Mouse (Mus musculus): ENCODE data around the gene Il10ra.

Gene Il10ra

DNA sequence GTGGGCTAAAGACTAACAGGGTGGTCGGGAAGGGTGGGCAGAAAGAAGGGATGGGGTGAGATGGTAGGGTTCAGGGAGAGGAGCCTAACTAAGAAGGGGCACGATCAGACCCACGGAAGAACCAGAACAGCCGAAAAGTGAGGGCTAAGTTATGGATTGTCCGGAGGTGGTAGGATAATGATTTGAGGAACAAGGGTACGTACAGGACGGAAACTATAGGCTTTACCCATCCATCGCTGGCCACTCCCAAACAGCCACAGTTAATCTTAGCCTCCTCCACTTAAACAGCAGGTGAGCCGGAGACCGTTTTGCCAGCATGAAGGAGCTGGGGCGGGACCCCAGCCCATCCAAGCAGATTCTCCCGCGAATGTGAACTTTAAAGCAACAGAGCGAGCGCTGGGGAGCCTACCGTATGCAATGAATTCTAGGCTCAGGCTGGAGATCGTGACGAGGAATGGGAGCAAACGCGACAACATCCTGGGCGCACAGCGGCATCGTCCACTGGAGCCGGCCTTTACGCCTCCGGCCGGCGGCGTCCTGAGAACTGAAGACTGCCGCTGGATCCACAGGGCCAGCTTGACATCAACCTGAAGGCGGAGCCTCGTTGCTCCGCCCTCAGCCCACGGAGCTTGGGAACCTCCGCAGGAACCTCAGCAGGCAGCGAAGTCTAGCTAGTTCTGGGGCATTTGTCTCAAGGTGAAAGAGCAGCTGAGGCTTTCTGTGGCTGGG, at the start of gene Il10ra:
TSS of gene Il10ra (minus strand) at position 553 of the 729 bp plus-strand sequence.
- DNase-seq (ENCODE audit: low spot score in 2 of 2) = peak; percentile 24 to 47

DNA sequence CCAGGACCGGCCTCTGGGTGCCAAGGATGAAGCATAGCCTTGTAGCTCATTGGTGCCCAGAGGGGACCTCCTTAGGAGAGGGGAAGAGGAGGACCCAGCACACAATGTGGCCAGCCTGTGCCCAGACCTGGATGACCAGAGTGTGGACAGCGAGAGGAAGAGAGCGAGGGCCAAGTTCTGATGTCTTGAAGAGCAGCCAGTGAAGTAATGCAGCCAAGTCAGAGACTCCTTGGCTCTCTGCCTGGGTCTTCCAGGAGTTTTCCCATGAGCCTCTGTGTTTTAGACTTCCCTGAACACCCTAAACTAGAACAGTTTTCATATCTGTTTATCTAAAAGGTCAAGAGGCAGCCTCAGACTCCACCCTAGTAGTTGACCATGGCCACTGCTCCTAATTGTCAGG, 48.7 kb upstream of the Il10ra start:
- DNase-seq (ENCODE audit: low spot score in 2 of 2) = peak in 1 of 2 experiments; percentile 61

DNA sequence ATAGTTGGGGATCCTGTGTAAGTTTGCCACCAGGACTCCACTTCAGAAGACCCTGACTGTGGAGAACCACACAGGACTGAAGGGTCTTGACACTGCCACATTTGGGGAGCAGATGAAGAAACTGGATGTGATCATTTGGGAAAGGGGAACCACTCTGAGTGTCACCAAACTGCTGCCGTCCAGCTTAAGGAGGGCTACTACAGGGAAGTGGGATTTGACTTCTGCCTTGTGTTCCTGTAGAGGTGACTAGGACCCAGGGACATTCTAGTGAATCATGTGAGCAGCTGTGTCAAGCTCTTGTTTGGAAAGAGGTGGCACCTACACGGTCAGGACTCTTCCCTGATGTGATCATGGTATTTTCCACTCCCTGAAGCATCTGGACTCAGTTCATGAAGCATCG, 45.0 kb upstream of the Il10ra start:
- DNase-seq (ENCODE audit: low spot score in 2 of 2) = no peak

DNA sequence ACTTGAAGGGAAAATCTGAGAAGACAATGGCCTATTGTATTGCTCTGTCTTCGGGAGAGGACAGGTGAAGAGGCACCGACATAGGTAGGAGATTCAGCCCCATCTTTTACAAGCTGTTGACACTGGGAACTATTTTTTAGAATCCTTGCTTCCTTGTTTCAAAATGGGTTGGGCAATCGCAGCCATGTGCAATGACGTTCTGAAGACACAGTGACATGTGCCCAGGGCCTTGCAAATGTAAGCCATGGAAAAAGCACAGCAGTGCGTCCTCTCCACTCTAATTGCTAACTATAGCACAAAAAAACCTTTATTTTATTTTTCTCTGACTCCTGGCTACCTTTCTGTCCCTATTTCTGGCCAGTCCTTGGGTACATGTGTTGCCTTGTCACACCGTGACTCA, 42.9 kb upstream of the Il10ra start:
- DNase-seq (ENCODE audit: low spot score in 2 of 2) = no peak

DNA sequence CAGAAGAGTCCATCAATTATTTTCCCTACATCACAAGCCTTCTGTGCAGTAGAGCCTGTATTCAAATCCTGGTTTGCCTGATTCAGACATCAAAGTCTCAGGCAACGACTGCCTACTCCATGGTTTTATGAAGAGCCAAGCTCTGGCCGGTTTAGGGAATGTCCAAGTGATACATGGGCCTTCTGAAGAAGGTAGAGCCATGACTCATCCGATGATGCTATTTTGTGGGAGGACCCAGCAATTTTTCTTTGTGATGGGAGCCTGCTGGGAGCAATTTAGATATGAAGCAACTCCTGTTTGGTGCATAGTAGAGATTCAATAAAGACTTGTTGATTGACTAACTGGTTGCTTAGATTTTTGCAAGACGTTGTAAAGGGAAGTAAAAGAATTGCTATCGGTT, 39.6 kb upstream of the Il10ra start:
- no peak for DNase-seq (ENCODE audit: low spot score in 2 of 2)

DNA sequence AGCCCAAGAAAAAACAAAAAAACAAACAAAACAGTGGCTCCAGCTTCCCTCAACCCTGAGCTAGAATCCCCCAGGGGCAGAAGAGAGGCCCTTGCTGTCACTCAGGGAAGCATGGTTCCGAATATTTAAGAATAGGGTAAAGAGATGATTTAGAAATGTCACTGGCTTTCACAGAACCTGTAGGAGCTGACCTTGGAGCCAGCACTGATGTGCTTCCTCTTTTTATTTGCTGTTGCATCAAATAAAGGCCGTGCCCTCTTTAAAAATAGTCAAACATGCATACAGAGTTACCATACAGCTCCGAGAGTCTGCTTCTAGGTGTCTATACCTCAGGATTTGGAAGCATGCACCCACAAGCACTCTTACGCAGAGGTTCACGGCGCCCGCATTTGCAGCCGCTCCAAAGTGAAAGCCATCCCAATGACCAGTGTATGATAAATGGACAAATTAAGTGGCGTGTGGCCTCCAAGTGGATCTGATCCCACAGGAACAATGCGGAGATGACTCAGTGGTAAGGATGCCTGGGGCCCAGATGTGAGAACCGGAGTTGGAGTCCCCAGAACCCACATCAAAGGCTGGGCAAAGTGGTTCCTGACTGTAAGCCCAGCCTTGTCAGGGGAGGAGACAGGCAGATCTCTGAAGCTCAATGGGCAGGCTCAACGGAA, 37.9 kb upstream of the Il10ra start:
- no peak for DNase-seq (ENCODE audit: low spot score in 2 of 2)

DNA sequence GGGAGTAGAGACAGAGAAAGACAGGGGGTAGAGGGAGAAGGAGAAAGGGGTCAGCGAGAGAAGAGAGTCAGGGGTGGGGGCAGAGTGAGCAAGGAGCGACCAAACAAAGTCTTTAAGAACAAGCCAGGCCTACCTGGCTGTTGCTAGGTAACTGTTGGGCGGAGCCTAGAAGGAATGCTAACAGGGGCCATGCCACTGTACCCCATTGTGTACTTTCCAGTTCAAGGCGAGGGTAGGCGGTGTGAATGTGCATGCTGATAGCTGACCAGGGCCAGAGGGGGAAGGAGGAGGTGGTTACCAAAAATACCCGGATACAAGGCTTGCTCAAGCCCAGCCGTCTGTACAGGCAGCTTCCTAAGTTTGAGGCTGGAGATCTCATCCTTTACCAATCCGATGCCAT, 32.8 kb upstream of the Il10ra start:
- no peak for DNase-seq (ENCODE audit: low spot score in 2 of 2)

DNA sequence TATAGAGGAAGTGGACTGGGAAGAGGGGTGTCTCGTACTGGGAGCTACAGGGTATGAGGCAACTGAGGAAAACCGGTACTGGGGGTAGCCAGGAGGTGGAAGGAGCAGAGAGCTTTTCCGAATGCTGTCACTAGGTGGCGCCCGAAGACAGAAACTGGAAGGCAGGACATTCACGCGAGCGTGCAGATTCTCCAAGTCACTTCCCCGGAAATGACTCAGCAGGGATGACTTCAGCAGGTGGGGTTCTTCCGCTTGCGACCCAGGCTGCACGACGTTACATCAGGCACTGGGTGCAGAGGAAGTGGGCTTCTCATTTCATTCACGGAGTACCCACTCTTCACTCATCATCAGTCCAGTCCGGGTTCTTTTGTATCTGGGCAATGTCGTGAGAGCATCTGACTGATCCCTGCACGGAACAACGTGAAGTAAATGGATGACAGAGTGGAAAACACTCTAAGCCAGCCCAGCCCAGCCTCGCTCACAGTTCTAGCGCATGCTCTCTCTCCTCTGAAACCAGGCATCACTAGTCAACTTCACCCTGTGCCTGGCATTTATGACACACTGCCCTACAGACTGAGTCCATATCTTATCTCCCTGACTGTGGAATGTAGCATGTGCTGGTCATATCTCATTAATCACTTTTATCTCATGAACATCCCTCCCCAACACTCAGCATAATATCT, 31.6 kb upstream of the Il10ra start:
- peak; percentile 90 to 93 for DNase-seq (ENCODE audit: low spot score in 2 of 2)

DNA sequence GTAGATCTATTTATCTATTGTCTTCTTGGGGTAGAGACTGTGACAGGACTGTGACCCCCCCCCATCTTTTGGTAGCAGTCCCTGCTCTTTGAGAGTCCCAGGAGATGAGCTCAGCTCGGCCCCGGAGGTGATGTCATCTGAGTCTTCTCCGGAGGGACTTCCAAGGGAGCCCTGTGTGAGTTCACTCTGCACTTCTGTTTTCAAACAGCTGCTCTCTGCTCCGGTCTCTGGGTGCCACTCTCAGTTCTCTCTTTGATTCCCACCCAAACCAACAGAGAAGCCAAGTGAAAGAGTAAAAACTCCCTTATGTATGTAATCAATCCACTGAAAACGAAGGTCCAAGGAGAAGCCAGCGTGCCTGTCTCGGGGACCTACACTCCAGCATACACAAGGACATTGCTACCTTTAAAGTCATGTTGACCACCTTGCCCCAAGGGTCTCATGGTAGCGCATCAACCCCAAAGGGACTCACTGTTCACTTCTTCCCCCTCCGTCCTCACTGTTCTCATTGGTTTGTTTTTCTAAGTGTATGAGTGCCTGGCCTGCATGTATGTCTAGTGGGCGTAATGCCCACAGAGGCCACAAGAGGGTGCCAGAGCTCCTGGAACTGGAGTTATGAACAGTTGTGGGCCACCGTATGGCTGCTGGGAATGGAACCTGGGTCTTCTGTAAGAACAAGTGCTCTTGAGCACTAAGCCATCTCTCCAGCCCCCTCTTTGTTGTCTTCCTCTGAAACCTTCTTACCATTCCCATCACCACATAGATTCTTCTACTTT, 30.5 kb upstream of the Il10ra start:
- DNase-seq (ENCODE audit: low spot score in 2 of 2) = no peak

DNA sequence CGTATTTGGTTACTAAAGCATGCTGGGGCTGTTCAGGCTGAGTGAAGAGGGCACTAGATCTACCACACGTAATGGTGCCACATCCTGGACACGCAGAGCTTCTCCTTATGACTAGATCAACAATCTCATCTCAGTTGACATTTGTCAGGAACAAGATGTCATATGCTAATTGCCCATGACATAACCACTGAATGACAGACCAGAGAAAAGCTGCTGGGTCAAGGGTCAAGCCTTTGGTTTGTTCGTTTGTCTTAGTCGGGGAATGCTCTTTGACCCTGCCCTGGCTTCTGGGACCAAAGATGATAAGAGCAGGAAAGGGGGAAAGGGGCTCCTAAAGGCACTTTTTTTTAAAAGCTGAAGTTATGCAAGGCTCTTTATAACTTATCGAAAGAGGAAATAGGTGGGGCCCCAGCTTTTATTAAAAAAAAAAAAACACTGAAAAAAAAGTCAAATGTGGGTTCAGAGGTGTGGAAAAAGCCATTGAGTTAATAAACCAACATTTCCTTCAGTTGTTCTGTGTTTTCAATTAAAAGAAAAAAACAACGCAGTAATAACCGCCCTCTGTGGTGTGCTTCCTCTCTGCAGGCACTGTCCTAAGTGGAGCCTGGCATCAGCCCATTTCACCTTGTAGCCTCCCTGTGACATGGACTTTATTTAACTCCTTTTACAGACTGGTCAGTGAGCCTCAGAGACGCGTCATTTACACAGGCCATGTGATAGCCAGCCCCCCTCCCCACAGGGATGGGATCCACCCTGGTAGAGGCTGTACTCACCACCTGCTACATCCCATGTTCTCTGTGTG, 25.5 kb upstream of the Il10ra start:
- no peak for DNase-seq (ENCODE audit: low spot score in 2 of 2)

DNA sequence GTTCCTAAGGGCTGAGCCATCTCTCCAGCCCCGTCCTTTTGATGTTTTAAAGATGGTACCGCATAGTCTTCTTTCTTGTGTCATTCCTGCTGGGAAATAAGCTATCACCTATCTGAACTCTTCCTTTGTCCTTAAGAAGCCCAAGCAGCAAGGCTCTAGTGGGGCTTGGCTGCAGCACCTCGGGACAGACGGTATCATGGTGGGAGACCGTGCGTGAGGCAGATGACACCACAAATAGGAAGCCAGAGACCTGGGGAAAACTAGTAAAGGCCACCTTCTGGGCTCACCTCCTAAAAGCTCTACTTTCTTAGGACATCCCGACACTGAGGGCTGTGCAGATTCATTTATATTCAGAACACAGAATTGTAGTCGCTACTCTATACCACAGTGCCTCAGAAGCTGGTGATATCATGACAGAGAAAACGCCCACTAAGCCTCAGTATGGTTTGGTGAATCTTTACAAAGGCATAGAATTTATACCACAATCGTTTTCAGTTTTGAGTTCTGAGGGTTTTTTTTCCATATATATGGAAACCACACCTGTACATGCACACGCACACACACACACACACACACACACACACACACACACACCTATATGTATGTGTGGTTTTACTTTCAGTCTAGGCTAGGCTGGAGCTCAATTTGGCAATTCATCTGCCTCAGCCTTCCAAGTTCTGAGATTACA, 22.7 kb upstream of the Il10ra start:
- DNase-seq (ENCODE audit: low spot score in 2 of 2) = no peak

DNA sequence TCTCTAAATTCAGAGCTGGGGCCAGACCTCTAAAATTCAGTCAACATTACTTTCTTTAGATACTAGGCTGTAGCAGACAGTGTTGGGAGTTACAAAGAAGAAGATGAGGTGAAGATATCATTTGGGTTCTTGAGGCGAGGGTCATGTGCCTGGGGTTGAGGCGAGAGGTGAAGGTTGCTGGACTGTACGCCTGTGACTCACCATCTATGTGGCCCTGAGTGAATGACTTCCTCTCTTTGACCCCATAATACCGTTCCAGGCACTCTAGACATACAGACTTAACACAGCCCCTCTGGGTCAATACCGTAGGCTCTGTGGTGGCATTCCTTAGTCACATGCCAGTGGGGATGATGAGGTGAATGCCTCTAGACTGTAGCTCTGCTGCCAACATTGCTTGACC, 13.5 kb upstream of the Il10ra start:
- DNase-seq (ENCODE audit: low spot score in 2 of 2) = no peak

DNA sequence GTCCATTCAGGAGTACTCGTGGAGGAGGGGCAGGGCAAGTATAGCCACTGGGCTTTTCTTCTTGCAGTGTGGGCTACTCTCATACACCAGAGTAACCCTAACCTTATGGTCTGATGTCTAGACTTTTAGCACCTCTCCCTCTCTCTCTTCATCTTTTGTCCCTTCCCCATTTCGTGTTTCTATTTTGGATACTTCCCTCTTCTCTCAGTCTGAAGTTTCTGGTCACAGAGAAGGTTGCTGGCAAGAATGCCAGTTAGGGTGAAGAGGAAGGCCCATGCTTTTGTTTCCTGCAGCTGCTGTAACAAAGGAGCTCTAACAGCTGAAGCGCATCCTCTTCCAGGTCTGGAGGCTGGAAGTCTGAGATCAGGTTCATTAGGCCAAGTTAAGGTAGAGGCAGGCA, 11.9 kb upstream of the Il10ra start:
- no peak for DNase-seq (ENCODE audit: low spot score in 2 of 2)

DNA sequence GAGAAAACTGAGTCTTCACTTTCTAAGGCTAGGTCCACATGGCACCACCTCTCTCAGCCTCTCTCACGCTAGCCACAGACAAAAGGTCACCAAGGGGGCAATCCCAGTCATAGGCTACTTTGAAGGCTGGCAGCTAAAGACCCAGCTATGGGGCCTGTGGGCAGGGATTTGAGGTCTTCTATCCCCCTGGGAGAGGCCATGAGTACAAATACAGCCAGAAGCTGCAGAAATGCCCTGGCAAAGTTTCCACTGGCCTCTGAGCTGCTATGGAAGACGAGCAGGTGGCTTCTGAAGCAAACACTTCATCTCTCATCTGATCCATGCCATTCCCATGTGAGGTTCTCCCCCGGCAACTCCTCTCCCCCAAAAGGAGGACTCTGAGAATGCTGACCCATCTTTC, 11.1 kb upstream of the Il10ra start:
- DNase-seq (ENCODE audit: low spot score in 2 of 2) = no peak

DNA sequence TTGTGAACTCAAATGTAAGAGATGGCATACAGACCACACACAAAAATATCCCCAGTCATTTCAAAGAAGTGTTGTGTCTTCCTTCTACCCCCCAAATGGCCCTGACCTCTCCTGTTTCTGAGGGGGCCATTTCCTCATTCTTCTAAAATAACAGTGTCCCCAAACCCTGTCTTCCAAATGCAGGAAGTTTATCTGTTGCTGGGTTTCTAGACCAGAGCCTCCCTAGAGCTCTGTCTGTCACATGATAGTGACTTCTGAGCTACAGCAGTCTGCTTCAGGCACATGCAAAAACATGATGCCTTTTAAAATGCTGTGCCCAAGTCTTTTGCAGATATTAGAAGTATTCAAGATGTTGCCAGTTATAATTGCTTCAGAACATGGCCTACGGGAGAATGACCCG, 5.7 kb upstream of the Il10ra start:
- DNase-seq (ENCODE audit: low spot score in 2 of 2) = no peak

DNA sequence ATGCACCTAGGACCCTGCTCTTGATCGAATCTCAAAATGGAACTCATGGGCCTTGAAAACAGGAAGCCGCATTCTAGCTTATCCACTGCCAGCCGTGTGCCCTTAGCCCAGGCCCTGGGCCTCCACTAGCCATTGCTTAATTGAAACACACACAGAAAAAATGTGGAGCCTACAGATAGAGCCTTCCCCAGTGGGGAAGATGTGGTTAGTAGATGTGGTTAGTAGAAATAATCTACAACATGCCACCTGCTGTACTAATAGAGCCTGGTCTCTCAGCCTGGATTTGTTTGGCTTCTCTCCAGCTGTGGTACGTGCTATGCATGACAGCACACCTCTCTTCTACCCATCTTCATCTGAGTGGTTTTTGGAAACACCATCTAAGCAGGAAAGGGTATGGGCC, 5.3 kb upstream of the Il10ra start:
- no peak for DNase-seq (ENCODE audit: low spot score in 2 of 2)

DNA sequence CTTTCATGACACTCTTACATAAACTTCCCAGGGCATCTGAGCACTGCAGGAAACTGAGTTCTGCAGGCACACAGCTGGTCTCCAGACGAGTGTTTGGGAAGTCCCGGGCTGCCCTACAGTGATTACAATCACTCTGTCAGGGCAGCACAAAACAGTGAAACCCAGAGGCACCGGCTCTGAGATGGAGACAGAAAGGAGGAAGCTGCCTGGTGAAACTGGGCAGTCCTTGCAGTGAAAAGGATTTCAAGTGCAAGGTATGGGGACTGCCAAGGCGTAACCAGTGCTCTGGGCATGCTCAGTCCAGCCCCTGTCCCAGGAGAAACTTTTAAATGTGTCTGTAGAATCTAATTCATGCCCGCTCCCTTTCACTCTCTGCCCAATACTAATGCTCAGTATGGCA, 3.3 kb upstream of the Il10ra start:
- no peak for DNase-seq (ENCODE audit: low spot score in 2 of 2)

DNA sequence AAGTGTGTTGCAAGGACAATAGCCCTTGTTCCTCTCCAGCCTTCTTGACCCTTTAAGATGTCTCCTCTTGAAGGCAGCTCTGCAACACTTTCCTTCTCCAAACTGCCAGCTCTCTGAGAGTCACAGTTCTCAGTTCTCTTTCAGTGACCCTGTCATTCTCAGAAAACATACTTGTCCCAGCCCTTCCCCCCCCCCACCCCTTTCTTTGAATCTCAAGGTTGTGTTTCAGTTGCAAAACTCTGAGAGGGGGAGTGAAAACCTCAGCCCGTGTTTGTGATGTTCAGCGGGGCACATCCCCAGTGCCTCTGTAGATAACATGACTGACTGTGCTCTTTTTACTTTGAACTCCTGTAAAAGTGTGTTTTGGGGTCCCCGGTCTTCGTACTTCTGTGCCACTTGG, 870 bp downstream of the Il10ra start:
- no peak for DNase-seq (ENCODE audit: low spot score in 2 of 2)

DNA sequence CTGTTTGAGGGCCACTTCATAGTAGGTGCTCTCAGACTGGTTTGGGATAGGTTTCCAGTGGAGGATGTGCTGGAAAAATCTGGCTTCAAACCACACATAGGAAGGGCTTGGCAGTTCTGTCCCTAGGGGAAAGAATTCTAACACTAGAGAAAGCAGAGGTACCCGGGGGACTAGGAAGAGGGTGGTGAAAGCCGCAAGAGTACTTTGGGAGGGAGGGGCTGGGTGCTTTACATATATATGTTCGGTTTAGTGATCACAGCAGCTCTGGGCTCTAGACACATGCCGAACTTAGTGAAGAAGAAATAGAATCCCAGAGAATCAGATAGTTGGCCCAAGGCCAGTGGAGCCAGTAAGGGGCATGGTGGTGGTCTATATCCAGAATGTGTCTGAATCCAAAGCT, 1.9 kb downstream of the Il10ra start:
- no peak for DNase-seq (ENCODE audit: low spot score in 2 of 2)

DNA sequence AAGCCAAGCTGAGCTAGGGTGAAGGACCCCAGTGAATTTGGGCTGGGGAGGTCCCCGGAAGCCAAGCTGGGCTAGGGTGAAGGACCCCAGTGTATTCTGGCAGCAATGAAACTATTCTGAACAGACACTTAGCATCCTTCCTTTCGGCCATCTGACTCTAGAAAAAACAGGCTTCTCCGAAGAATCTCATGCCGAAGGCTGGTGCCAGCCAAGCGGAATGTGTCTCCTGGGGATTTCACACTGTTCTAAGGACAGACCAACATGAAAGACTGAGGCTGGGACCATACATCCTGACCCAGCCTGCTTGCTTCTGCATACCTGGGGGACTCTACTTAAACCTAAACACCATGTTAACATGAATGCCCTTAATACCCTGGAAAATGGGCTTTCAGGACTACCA, 7.1 kb downstream of the Il10ra start:
- DNase-seq (ENCODE audit: low spot score in 2 of 2) = no peak

DNA sequence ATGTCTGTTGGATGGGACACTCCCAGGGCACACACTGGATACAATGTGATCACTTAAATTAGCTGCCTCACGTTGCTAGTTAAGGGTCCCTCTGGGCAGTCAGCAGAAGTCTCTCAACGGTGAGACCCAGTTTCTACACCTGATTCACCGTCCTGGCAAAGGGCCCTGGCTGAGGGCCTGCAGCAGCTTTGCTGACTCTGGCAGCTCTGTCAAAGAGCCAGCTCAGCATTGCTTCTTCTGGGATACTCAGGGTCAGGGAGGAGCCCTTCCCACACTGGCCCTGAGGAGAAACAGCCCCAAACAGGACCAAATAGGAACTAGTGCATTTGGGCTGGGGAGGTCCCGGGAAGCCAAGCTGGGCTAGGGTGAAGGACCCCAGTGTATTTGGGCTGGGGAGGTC, 7.5 kb downstream of the Il10ra start:
- peak in 1 of 2 experiments; percentile 22 for DNase-seq (ENCODE audit: low spot score in 2 of 2)

Measured in urinary bladder, postnatal 36 days (tissue).